Mouse (Mus musculus) megakaryocyte, embryonic 14.5 days (primary cell): ENCODE measurements around the gene Kat6b.

Experiments used
- FLI1 ChIP-seq: IDR thresholded peaks from 2 replicates; pipeline ENCODE4 v1.6.1; 2012; ENCODE audit warnings: low read length, inconsistent platforms, mixed read lengths
- GATA1 ChIP-seq: IDR thresholded peaks from 3 replicates; pipeline ENCODE4 v1.6.1; 2012; ENCODE audit warnings: mixed read lengths, low read length, inconsistent platforms, borderline replicate concordance

DNA sequence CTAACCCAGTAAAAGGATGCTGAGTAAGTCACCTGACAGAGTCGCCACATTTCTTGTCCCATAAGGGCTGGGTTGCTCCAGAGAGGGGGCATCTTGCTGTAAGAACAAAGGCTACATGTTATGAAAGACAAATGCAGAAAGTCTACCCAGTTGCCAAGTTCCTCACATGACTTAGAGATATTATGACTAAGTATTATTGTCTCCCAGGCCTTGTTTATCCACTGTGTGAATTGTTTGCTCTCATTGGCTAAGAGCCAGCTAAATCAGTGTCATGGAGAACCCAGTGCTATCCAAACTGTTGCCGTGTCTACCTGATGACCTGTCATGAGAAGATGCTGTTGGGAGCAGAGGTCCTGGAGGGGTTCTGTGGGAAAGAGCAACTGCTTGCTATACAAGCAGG, 27.3 kb upstream of the Kat6b start:
- TF ChIP-seq GATA1 (no peak), FLI1 (no peak)
